Mouse (Mus musculus): ENCODE results near the gene Tnr. TPM values are rescaled to one million over a fixed set of nuclear protein-coding genes. Genes with fewer than 3 reads are reported as not detected.
"Not testable (repeated sequence)": the region's sequence is repeated elsewhere in the genome, so short reads cannot be mapped to it uniquely, and the experiment has no call there.

Gene Tnr
- polyA plus RNA-seq, 2 experiments from 2014 or later = 0.04 TPM; not detected in 1

DNA sequence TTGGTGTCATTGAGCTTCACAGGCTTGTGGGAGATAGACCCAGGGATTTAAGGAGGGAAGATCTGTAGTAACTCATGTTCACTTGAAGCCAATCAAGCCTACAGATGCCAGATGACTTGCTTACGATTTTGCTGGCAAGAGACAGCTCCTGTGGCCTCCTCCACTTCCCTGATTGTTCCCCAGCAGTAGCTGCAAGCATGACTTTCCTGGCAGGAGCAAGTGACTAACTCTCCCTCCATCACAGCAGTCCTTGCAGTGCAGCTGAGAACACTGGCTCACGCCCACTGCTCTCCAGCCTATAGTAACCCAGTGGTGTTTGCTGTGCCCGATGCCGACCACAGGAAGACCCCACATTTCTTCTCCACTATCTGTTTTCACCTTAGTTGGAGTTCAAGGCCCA is 356.3 kb downstream of the Tnr start:
- ATAC-seq = no peak

GRCm38 (mm10) chr1:159885476-159885875 is 361.9 kb downstream of the Tnr start:
- no peak for ATAC-seq

DNA sequence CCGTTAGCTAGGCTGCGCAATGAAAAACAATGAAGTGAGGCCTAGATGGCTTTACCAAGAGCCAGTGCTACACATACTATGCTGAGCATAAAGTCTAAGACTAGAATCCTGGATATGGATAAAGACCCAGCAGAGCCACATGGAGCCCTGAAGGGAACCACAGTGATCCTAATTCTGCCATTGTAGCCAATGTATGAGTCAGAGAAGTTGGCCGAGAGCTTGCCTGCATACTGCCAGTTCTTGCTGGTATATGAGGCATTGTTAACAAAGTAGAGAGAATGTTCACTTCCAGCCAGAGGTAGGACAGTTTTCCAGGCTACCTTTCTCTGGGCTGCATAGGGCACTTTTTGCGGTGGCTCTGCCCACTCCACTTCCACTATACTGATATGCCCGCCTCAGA is 365.0 kb downstream of the Tnr start:
- no peak for ATAC-seq

GRCm38 (mm10) chr1:159889012-159889765 is 365.6 kb downstream of the Tnr start:
- no peak for ATAC-seq

- no peak for ATAC-seq
Observed at GRCm38 (mm10) chr1:159890524-159890923, 367.0 kb downstream of the Tnr start.

GRCm38 (mm10) chr1:159895094-159895493 is 371.5 kb downstream of the Tnr start:
- ATAC-seq = no peak

DNA sequence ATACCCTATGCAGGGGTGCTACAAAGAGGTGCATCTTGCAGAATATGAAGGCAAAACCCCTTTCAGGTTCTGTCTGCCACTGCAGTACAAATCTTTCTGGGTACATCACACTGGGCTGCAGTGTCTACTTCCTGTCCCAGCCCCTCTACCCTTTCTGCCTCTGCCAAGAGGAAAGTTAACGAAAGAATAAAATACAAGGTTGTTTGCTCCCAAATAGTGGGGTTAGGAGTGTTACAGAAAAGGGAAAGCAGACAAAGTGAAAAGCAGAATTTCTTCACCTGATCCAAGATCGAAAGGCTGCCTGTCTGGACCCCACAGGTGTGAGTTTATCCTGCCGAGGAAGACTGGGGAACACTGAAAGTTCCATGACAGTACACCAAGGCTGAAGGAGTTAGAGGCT is 376.4 kb downstream of the Tnr start:
- no peak for ATAC-seq

DNA sequence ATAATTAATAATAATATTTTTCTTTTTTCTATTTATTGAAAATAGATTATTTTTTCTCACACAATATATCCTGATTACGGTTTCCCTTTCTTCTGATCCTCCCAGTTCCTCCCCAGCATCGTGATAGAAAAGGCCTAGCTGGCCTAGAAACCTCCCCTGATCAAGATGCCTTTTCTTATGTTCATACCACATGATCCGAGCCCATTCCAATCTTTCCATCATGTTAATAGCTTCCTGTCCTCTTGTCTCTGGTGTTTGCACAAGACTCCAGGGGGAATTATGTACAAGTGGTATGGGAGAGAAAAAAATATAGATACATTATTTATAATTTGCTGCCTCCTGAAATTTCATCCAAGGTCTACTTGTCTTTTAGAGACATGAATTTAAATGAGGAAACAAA is 377.1 kb downstream of the Tnr start:
- ATAC-seq = no peak

- ATAC-seq = no peak
Observed at GRCm38 (mm10) chr1:159901366-159902119, 378.0 kb downstream of the Tnr start.

DNA sequence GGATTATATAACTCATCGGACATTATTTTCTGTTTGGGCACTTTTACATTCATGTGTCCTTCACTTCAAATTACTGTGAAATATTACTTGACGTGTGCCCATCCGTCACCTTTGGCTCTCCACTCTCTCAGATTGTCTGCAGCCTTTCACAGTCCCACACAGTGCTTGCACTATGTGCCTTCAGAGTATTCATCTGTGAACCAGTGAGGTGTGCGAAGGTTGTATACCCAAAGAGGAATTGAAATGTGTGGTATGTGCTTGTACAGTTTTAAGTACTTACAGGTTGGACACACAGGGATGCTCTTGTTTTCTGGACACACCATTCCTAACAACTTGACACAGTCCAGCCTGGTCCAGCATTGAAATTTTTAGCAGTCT is 378.5 kb downstream of the Tnr start:
- no peak for ATAC-seq

DNA sequence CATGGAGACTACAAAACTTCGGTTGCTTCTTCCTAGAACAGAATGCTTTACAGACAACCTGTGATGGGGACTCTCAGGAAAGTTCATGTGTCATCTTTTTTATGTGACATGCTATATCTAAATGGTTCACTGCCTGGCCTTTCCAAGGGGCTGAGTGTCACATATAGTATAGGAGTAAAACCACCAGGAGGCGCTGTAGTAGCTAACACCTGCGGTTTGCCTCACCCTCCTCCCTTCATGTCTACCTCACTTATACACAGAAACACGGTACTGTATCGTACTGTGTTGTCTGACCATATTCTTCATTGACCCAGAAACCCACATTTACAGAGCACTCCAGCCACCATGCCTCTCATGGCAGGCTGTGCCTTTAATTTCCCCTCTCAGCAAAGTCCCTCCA is 387.4 kb downstream of the Tnr start:
- peak; percentile 95 for ATAC-seq

- no peak for ATAC-seq
Observed at GRCm38 (mm10) chr1:159914726-159915125, 391.2 kb downstream of the Tnr start.

DNA sequence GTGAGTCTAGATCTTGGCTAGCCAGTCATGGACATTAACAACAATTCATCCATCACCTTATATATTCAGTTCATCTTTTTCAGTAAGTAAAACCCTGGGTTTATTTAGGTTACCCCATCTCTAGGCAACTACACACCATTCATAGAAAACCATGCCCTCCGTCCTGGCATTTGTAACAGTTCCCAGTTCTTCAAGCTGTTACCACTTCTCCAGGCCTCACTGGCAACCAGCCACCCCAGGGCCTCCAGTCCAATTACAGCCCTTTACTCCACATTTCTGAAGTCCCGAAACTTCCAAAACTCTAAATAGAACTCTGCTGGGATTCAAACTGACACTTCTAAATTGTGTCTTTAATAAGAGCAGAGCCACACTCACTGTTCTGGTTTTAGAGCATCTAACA is 397.0 kb downstream of the Tnr start:
- ATAC-seq = no peak

DNA sequence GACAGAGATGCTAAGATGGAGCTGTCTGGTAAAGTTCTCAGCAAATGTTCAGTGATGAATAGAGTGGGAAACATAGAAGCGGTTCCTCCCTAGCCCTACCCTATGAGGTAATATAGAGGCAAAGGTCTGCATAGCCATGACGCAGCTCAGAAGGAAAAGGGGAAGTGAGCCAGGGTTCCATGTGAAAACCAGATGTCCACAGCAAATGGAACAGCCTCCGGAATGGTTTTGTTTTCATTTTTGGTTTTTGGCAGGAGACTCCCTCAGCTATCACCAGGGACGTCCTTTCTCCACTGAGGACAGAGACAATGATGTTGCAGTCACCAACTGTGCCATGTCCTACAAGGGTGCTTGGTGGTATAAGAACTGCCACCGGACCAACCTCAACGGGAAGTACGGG is 399.4 kb downstream of the Tnr start:
- no peak for ATAC-seq

DNA sequence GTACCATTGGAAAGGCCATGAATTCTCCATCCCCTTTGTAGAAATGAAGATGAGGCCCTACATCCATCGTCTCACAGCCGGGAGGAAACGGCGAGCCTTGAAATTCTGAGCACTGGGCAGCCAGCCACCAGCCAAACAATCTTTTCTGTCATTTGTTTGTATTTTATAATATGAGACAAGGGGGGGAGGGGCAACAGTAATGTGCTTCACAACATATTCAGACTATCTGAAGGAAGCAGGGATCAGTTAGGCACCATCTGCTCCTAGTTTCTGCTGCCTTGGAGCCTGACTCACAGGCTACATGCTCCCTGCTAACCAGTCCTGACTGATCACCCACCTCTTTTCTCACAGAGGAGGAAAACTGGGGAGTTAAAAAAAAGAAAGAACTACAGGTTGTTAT is 400.5 kb downstream of the Tnr start:
- ATAC-seq = no peak

GRCm38 (mm10) chr1:159924684-159925083 is 401.1 kb downstream of the Tnr start:
- no peak for ATAC-seq

- peak; percentile 84 for ATAC-seq
Observed at GRCm38 (mm10) chr1:159928681-159929335, 405.2 kb downstream of the Tnr start.

GRCm38 (mm10) chr1:159932092-159932491 is 408.5 kb downstream of the Tnr start:
- ATAC-seq = no peak

DNA sequence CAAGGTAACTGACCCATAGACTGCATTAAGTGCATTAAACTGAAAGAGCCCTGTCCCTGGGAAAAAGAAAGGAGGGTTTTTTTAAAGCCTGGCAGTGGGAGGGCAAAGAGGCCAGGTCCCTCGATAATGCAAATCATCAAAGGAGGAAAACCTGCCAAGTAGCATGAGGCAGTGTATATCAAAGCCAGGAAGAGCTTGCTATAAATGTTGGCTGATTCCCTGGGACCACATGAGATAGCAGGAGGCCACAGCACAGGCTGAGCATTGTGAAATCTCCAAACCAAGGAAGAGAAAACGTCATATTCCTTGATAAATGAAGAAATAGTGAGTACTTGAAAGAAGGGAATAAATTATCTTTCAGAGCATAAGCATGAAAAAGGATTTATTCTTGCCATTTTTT is 409.0 kb downstream of the Tnr start:
- ATAC-seq = no peak

GRCm38 (mm10) chr1:159938449-159938848 is 414.9 kb downstream of the Tnr start:
- no peak for ATAC-seq

DNA sequence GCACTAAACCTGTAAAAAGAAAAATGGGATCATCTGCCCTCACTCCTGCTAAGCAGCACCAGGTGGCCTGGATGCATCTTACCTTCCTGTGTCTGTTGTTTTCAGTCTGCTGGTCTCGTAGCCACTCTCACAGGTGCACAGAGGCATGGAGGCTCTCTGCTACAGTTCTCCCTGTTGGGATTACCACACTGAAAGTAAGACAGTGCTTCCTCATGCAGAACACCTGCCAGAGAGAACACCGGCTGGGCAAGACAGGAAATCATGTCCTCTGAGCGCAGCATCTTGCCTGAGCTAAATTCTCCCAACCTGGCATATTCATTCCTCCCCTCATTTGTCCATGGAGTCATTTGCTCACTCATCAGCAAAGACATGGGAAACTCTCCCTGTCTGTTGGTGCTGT is 415.8 kb downstream of the Tnr start:
- no peak for ATAC-seq

- ATAC-seq = peak; percentile 69
Observed at GRCm38 (mm10) chr1:159953526-159953925, 430.0 kb downstream of the Tnr start.

- ATAC-seq = no peak
Observed at GRCm38 (mm10) chr1:159963351-159963750, 439.8 kb downstream of the Tnr start.

- not testable (repeated sequence) for ATAC-seq
Observed at GRCm38 (mm10) chr1:159966286-159966685, 442.7 kb downstream of the Tnr start.
